In genomic region chr16:74132833-74133232, GRCm38 (mm10) we compare ENCODE assay signal across 15 mouse cellular contexts.
A peak's percentile ranks its signal among the peaks of the same experiment; 100 is the strongest.
DNase-seq lines count a peak whose midpoint lies in the region; ATAC-seq lines count a peak whose summit lies in the region.
"Had no signal": no experiment of that assay in that cellular context is flagged by ENCODE, and none has a peak within 500 bp of the region (broad histone marks: within the 10 kb centered on the region; RNA-seq: fewer than 3 reads in every experiment).

No protein-coding gene starts in this region.

- DNase-seq in adrenal gland, adult (ENCODE audit: inconsistent age in 2 of 2, low spot score in 1 of 2): peak; percentile 3 to 25
- DNase-seq in adrenal gland, postnatal 4 days (ENCODE audit: low spot score in 2 of 2): no peak
- DNase-seq in heart, postnatal 14 days: peak; percentile 17 to 47
- DNase-seq in ovary, adult 18-20 months (ENCODE audit: low spot score): peak; percentile 20
- no peak for DNase-seq in ovary, postnatal 10 days (ENCODE audit: low spot score)
- peak; percentile 57 for DNase-seq in testis, postnatal 10 days (ENCODE audit: low spot score)
- DNase-seq in spleen, postnatal 36 days (ENCODE audit: low spot score in 2 of 2): no peak
- DNase-seq: midbrain, embryonic 14.5 days had no signal

- no peaks in the 10 kb centered on the region for H3K4me1 ChIP-seq in heart, embryonic 11.5 days (ENCODE audit: control insufficient read depth, insufficient read depth, low read length)
- H3K4me1 ChIP-seq: hindbrain, embryonic 12.5 days; liver, embryonic 15.5 days had no signal

- no peak overlapping the region for H3K4me2 ChIP-seq in heart, embryonic 11.5 days
- H3K4me2 ChIP-seq: hindbrain, embryonic 12.5 days; liver, embryonic 15.5 days; neural tube, embryonic 13.5 days had no signal

- no peak overlapping the region for H3K9ac ChIP-seq in heart, embryonic 11.5 days (ENCODE audit: low read depth, low read length)
- H3K9ac ChIP-seq: hindbrain, embryonic 12.5 days; liver, embryonic 15.5 days; neural tube, embryonic 13.5 days had no signal

- H3K4me3 ChIP-seq in heart, embryonic 11.5 days (ENCODE audit: low read depth, low read length): no peak overlapping the region
- H3K4me3 ChIP-seq: hindbrain, embryonic 12.5 days; layer of hippocampus, adult 2 months; limb, embryonic 10.5 days; liver, embryonic 15.5 days; neural tube, embryonic 13.5 days had no signal

- no peak for ATAC-seq in heart, embryonic 11.5 days (replicated peaks; ENCODE audit: insufficient number of reproducible peaks, low FRiP score, low TSS enrichment)

- intact Hi-C loops in heart, postnatal 14 days (cut with DNase I): no loop called here

- H3K9me3 ChIP-seq in heart, embryonic 11.5 days (replicated peaks; ENCODE audit: control insufficient read depth, low read length): no peaks in the 10 kb centered on the region
- H3K9me3 ChIP-seq: hindbrain, embryonic 12.5 days; limb, embryonic 10.5 days; liver, embryonic 15.5 days; neural tube, embryonic 13.5 days had no signal

- no peak overlapping the region for H3K27ac ChIP-seq in heart, embryonic 11.5 days (ENCODE audit: low read depth, low read length)
- H3K27ac ChIP-seq: hindbrain, embryonic 12.5 days; layer of hippocampus, adult 2 months; limb, embryonic 10.5 days; liver, embryonic 15.5 days; neural tube, embryonic 13.5 days; stomach, postnatal 0 days had no signal

- no peaks in the 10 kb centered on the region for H3K27me3 ChIP-seq in heart, embryonic 11.5 days (ENCODE audit: control insufficient read depth, insufficient read depth, low read length)
- H3K27me3 ChIP-seq: hindbrain, embryonic 12.5 days; liver, embryonic 15.5 days; neural tube, embryonic 13.5 days had no signal

- no peaks in the 10 kb centered on the region for H3K36me3 ChIP-seq in heart, embryonic 11.5 days (ENCODE audit: control insufficient read depth, insufficient read depth, low read length)
- H3K36me3 ChIP-seq: hindbrain, embryonic 12.5 days; limb, embryonic 10.5 days; liver, embryonic 15.5 days; neural tube, embryonic 13.5 days had no signal

- 65% methylated on average over 6 of the region's 6 CpGs for WGBS in heart, embryonic 11.5 days (ENCODE audit: insufficient replicate concordance)

Comparison
In these comparisons a context has a peak if more than half of its experiments do, and no peak if none do; other contexts are left out.
1. DNase-seq: peak in adrenal gland, adult (2 of 2), heart, postnatal 14 days (2 of 2), ovary, adult 18-20 months (single experiment) and testis, postnatal 10 days (single experiment); none in adrenal gland, postnatal 4 days (0 of 2), ovary, postnatal 10 days (single experiment) and spleen, postnatal 36 days (0 of 2).